Mouse (Mus musculus) neural tube, embryonic 12.5 days (tissue): Measurements from ENCODE around the gene Pip5k1a. TPM values are rescaled to one million over a fixed set of nuclear protein-coding genes. Genes with fewer than 3 reads are reported as not detected.
A peak's percentile ranks its signal among the peaks of the same experiment; 100 is the strongest.
"Not testable (repeated sequence)": the region's sequence is repeated elsewhere in the genome, so short reads cannot be mapped to it uniquely, and the experiment has no call there.

Experiments
- ATAC-seq: fragments of 200-750 bp; cut with Nextera tagmentation; 2 replicates; pipeline ENCODE4 v1.8.0; 2017; ENCODE audit warnings: low read depth, mild to moderate bottlenecking, moderate TSS enrichment, moderate library complexity; ENCODE audit not compliant: low FRiP score
- H3K27ac ChIP-seq: fragments of 300-500 bp; sonication (generic); 2 replicates; pipeline ENCODE4 v1.5.1; 2016
- H3K27me3 ChIP-seq: fragments of 300-500 bp; sonication (generic); replicated peaks from 2 replicates; pipeline ENCODE4 v1.6.1; 2016; ENCODE audit warnings: mild to moderate bottlenecking
- H3K36me3 ChIP-seq: fragments of 300-500 bp; sonication (generic); 2 replicates; pipeline ENCODE4 v1.6.1; 2016; ENCODE audit warnings: mild to moderate bottlenecking
- H3K4me1 ChIP-seq: fragments of 300-500 bp; sonication (generic); 2 replicates; pipeline ENCODE4 v1.6.1; 2016
- H3K4me2 ChIP-seq: fragments of 300-500 bp; sonication (generic); replicated peaks from 2 replicates; pipeline ENCODE4 v1.6.1; 2016; ENCODE audit warnings: mild to moderate bottlenecking
- H3K4me3 ChIP-seq: fragments of 300-500 bp; sonication (generic); 2 replicates; pipeline ENCODE4 v1.5.1; 2016
- H3K9ac ChIP-seq: fragments of 300-500 bp; sonication (generic); 2 replicates; pipeline ENCODE4 v1.6.1; 2016; ENCODE audit warnings: mild to moderate bottlenecking
- H3K9me3 ChIP-seq: fragments of 300-500 bp; sonication (generic); 2 replicates; pipeline ENCODE4 v1.6.1; 2016; ENCODE audit warnings: mild to moderate bottlenecking
- WGBS: fragments of 180-500 bp; shearing (Covaris S2); methylation state at CpG from one replicate; pipeline ENCODE4 v1.1.7; 2016; 5-methylcytosine and 5-hydroxymethylcytosine counted together
- polyA plus RNA-seq: library from polyadenylated mRNA; unstranded; fragments of >200 nt; fragmentation: Nextera tagmentation; extraction: Ambion mirVana; gene quantifications from 2 replicates; pipeline ENCODE4 v1.2.1, GENCODE M21; 2016

The Pip5k1a gene
- polyA plus RNA-seq, 1 experiment from 2014 or later, result 20.4 TPM

DNA sequence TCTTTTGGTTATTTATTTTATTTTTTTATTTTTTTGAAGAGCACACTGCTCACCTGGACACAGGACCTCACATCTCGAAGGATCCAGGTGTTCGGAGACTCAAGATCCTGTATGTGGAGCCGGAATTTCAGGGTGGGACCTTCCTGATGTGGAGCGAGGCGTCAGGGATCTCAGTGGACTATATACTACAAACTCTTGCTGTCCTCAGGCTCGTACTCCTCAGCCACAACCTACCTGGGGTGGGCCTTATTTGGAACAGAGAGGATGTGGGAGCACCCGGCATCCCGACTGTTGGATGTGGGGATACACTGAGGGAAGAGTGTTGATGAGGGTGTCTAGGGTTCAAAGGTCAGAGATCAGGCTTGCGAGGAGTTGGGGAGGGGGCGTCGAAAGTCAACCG lies 27.4 kb upstream of the Pip5k1a start:
- not testable (repeated sequence) for H3K27me3 ChIP-seq, H3K9me3 ChIP-seq, H3K9ac ChIP-seq, H3K36me3 ChIP-seq, H3K4me2 ChIP-seq, H3K27ac ChIP-seq
- no CpG with 5 or more reads among the region's 12 CpGs for WGBS
- peak; percentile 45 for ATAC-seq
- Histone ChIP-seq H3K4me3 (peak overlapping the region; percentile 60; the same call in 1 of the 2 replicates), H3K4me1 (peaks cover 25% of the 10 kb centered on the region)

DNA sequence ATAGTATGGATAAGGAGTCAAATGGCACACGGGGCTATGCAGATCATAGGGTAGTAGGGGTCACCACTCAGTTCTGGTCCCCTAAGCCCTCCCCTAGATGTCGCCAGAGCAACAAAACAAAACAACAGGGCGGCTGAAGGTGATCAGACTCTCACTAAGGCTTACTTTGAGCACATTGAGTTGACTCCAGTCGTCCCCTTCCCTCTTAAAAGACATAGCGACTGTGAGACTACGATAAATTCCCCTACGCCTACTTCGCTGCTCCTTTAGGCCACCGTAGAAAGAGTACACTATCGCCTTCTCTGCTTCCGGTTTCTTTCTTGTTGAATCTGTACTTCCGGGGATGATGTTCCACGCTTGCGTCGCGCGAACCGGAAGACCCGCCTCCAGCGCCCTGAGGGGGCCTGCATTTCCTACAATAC lies 27.0 kb upstream of the Pip5k1a start, which contains the start of the genes Scnm1 and Lysmd1:
Gene Scnm1, minus strand, starts transcription at position 332 of the 422 bp plus-strand sequence.
Gene Lysmd1, plus strand, starts transcription at position 409 of the 422 bp plus-strand sequence.
- ATAC-seq, result peak; percentile 92
- no peaks in the 10 kb centered on the region for H3K27me3 ChIP-seq
- H3K27ac ChIP-seq, result no peak within 1 kb of the TSS
- peak within 1 kb of the TSS; percentile 76 for H3K4me2 ChIP-seq
- H3K9ac ChIP-seq, result peak within 1 kb of the TSS; percentile 59
- peaks cover 27% of the 10 kb centered on the region for H3K4me1 ChIP-seq
- H3K36me3 ChIP-seq, result peaks cover 13% of the 10 kb centered on the region
- under 1% methylated on average over 20 of the region's 20 CpGs for WGBS
- H3K4me3 ChIP-seq, result peak within 1 kb of the TSS; percentile 60
- H3K9me3 ChIP-seq, result no peaks in the 10 kb centered on the region

DNA sequence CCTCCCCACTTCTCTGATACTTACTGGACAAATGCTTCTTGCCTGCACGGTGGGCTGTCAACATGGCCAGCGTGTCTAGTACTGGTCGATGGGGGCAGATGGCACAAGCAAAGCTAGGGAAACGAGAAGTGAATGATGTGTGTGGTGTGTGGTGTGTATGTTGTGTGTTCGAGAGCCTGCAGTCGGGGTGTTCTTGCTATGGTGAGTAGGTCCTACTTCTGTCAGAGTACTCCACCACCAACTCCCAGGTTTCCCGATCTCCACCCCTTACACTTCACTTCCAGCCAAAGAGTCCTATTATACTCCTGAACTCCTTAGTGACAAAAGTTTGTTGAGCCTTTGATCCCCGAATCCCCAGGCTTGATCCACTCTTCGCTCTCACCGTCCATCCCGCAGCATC lies 26.4 kb upstream of the Pip5k1a start:
- Histone ChIP-seq H3K9me3 (no peaks in the 10 kb centered on the region), H3K4me2 (peak overlapping the region; percentile 76), H3K4me3 (peak overlapping the region; percentile 60), H3K4me1 (peaks cover 27% of the 10 kb centered on the region), H3K9ac (peak overlapping the region; percentile 59), H3K27ac (no peak overlapping the region), H3K36me3 (peaks cover 15% of the 10 kb centered on the region), H3K27me3 (no peaks in the 10 kb centered on the region)
- ATAC-seq, result no peak; the same call in 1 of the 2 replicates
- 62% methylated on average over 11 of the region's 11 CpGs for WGBS

DNA sequence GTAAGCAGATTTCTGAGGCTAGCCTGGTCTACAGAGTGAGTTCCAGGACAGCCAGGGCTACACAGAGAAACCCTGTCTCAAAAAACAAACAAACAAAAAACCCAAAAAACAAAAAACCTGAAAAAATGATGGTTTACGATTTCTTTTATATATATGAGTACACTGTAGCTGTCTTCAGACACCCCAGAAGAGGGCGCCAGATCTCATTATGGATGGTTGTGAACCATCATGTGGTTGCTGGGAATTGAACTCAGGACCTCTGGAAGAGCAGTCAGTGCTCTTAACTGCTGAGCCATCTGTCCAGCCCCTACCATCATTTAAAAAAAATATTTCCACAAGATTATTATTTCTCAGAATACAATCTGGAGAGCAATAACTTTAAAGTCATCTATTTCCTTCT lies 25.7 kb upstream of the Pip5k1a start:
- H3K9ac ChIP-seq, ATAC-seq: not testable (repeated sequence)
- WGBS, result 87% methylated on average over 2 of the region's 2 CpGs

DNA sequence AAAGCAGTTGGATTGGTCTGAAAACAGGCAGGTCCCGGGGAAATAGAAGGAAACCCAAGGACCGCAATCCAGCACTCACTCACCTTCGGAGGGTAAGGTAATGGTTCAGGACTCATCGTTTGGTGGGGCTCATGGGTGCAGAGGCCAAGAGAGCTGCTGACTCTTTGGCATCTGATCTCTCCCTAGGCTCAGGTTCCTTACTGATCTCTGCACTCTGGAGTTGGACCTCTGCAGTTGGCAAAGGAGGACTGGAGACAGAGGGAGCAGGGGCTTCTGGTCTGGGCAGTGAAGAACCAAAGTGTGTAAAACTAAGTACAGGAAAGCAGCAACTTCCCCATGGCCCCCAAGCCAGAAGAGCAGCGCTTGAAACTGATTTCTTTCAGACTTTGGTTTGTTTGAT lies 23.4 kb upstream of the Pip5k1a start:
- no peak for ATAC-seq

More for the DNA sequence above, 25.7 kb upstream of the Pip5k1a start:
- not testable (repeated sequence) for H3K4me2 ChIP-seq, H3K27me3 ChIP-seq, H3K9me3 ChIP-seq, H3K27ac ChIP-seq, H3K4me3 ChIP-seq
- H3K4me1 ChIP-seq, result peaks cover 27% of the 10 kb centered on the region
- peaks cover 15% of the 10 kb centered on the region for H3K36me3 ChIP-seq

DNA sequence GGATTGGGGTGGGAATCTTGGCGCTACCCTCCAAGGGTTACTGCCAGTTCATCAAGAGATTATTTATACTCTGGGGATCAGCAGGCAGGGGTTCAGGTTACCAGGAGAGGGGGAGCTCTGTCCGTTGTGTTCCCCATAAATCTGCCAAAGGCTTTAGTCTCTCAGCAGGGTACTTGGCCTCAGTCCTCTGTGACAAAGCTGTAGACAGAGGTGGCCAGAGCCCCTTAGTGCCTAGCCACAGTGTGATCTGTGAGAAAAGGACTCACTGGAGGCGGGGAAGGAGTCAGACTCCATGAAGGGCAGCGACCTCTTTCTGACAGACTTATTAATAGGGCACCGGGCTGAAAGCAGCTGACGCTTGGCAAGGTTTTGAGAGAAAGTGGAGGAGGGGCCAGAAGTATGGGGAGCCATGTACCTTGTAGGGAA lies 22.5 kb upstream of the Pip5k1a start:
- H3K4me3 ChIP-seq, result no peak overlapping the region
- no peak for ATAC-seq
- peaks cover 22% of the 10 kb centered on the region for H3K4me1 ChIP-seq
- H3K27ac ChIP-seq, result no peak overlapping the region
- peaks cover 18% of the 10 kb centered on the region for H3K36me3 ChIP-seq
- WGBS, result 13% methylated on average over 6 of the region's 6 CpGs
- no peaks in the 10 kb centered on the region for H3K9me3 ChIP-seq
- H3K9ac ChIP-seq, result no peak overlapping the region
- no peak overlapping the region; the same call in 1 of the 2 replicates for H3K4me2 ChIP-seq
- no peaks in the 10 kb centered on the region for H3K27me3 ChIP-seq

More for the DNA sequence above, 23.4 kb upstream of the Pip5k1a start:
- Histone ChIP-seq H3K36me3 (peaks cover 18% of the 10 kb centered on the region), H3K4me3 (no peak overlapping the region), H3K9me3 (no peaks in the 10 kb centered on the region), H3K27ac (no peak overlapping the region), H3K4me2 (no peak overlapping the region), H3K9ac (no peak overlapping the region), H3K4me1 (peaks cover 23% of the 10 kb centered on the region), H3K27me3 (no peaks in the 10 kb centered on the region)
- WGBS, result 86% methylated on average over 5 of the region's 5 CpGs

DNA sequence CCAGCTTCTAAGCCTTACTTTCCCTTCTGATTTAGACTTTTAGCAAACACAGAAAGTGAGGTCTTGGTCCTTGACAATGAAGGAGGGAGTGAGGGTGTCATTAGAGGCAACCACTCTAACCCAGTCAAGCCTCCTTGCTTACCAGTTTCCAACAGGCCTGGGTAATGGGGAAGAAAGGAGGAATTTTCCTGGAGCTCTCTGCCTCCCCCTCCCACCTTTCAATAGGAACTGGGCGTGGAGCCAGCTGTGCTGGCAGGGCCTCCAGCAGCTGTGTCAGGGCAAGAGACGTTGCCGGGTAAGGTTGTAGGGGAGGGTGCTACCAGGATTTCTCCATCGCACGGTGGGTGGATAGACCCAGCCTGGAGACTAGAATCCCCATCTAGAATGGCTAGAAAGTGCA lies 18.2 kb upstream of the Pip5k1a start:
- ATAC-seq, result 0 out of 2 replicates have a peak, but pooled peaks have one; percentile 29
- Histone ChIP-seq H3K9ac (no peak overlapping the region), H3K4me1 (peaks cover 13% of the 10 kb centered on the region), H3K4me3 (no peak overlapping the region), H3K36me3 (peaks cover 37% of the 10 kb centered on the region), H3K9me3 (no peaks in the 10 kb centered on the region), H3K27me3 (no peaks in the 10 kb centered on the region), H3K27ac (no peak overlapping the region), H3K4me2 (no peak overlapping the region)
- 41% methylated on average over 5 of the region's 5 CpGs for WGBS

DNA sequence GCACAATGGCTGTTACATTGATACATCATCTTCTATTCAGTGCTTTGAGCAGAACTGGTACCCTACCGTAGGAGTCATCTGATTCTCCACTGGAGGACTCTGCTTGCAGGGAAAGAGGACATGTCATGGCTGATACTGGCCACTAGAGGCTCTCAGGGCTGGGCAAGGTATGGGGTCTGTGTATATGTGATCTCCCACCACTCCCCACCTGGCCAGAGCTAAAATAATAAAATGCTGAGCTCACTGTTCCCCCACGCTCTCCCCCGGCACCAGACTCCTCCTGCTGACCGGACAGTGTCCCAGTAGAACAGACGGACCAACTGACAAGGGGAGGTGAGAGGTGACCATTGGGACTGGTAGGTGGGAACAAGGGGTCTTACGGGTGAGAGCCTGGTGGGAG lies 17.5 kb upstream of the Pip5k1a start, which contains the start of gene Tmod4:
Gene Tmod4, plus strand, starts transcription at position 231 of the 400 bp plus-strand sequence.
- Histone ChIP-seq H3K4me2 (no peak within 1 kb of the TSS), H3K27me3 (no peaks in the 10 kb centered on the region), H3K4me1 (peaks cover 5% of the 10 kb centered on the region), H3K36me3 (peaks cover 41% of the 10 kb centered on the region), H3K4me3 (no peak within 1 kb of the TSS), H3K9ac (no peak within 1 kb of the TSS), H3K27ac (no peak within 1 kb of the TSS), H3K9me3 (no peaks in the 10 kb centered on the region)
- ATAC-seq, result no peak
- WGBS, result 52% methylated on average over 6 of the region's 6 CpGs

DNA sequence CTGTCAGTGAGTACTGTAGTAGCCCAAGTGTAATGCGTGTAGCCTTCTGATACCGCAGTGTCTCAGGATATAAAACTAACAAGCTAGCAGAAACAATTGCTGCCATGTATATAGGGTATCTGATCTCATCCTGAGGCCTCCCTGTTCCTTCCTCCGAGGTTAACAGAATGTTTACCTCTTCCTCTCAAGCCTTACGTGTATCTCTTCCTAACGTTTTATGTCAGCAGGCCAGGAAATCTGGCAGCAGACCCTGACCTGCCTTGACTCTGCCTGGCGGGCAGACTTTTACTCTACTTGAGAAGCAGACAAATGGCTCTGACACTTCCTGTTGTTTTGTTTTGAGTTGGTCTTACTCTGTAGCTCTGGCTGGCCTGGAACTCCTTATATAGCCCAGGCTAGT lies 14.8 kb upstream of the Pip5k1a start:
- WGBS, result 83% methylated on average over 6 of the region's 6 CpGs
- H3K36me3 ChIP-seq, result peaks cover 47% of the 10 kb centered on the region

DNA sequence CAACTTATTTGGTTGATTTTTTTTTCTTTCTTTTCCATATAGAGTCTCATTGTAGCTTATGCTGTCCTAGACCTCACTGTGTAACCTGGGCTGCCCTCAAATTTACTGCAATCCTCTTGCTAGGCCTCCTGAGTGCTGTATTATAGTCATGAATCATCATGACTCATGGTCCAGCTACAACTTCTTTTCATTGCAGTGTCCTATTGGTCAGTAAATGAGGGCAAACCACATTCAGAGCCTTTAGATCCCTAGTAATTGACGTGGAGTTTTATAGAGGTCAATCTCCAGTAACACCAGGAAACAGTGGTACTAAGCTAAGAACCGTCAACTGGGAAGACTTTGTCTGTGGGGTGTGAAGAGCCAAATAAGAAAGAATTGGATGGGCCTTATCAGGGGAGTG lies 11.0 kb upstream of the Pip5k1a start:
- ATAC-seq, result no peak
- Histone ChIP-seq H3K27ac (no peak overlapping the region), H3K4me2 (no peak overlapping the region), H3K27me3 (no peaks in the 10 kb centered on the region), H3K9ac (no peak overlapping the region), H3K9me3 (no peaks in the 10 kb centered on the region), H3K4me1 (no peaks in the 10 kb centered on the region), H3K36me3 (peaks cover 66% of the 10 kb centered on the region), H3K4me3 (no peak overlapping the region)
- 63% methylated on average over 2 of the region's 2 CpGs for WGBS

More for the DNA sequence above, 14.8 kb upstream of the Pip5k1a start:
- no peak overlapping the region for H3K4me2 ChIP-seq
- no peak overlapping the region for H3K9ac ChIP-seq
- no peak overlapping the region for H3K27ac ChIP-seq
- no peaks in the 10 kb centered on the region for H3K27me3 ChIP-seq
- no peak for ATAC-seq
- no peaks in the 10 kb centered on the region for H3K9me3 ChIP-seq
- H3K4me3 ChIP-seq, result no peak overlapping the region
- 0 out of 2 replicates have a peak, but pooled peaks cover 3% of the 10 kb centered on the region for H3K4me1 ChIP-seq

DNA sequence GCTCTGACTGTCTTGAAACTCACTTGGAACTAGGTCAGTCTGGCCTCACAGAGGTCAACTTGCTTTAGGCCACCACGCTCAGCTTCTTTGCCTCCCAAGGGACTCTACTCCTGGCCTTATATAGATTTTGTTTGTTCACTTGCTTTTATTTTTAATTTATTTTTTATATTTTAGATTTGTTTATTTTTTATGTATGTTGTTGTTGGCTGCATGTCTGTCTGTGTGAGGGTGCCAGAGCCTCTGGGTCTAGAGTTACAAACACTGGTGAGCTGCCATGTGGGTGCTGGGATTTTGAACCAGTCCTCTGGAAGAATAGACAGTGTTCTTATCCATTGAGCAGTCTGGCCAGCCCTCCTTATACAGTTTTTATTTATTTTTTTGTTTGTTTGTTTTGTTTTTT lies 6.0 kb upstream of the Pip5k1a start:
- Histone ChIP-seq H3K4me2 (peak overlapping the region; percentile 54), H3K9me3 (no peaks in the 10 kb centered on the region), H3K36me3 (peaks cover 20% of the 10 kb centered on the region), H3K4me1 (peaks cover 8% of the 10 kb centered on the region), H3K4me3 (no peak overlapping the region), H3K27ac (no peak overlapping the region), H3K27me3 (no peaks in the 10 kb centered on the region), H3K9ac (no peak overlapping the region)
- 91% methylated on average over 1 of the region's 1 CpGs for WGBS
- ATAC-seq, result no peak

DNA sequence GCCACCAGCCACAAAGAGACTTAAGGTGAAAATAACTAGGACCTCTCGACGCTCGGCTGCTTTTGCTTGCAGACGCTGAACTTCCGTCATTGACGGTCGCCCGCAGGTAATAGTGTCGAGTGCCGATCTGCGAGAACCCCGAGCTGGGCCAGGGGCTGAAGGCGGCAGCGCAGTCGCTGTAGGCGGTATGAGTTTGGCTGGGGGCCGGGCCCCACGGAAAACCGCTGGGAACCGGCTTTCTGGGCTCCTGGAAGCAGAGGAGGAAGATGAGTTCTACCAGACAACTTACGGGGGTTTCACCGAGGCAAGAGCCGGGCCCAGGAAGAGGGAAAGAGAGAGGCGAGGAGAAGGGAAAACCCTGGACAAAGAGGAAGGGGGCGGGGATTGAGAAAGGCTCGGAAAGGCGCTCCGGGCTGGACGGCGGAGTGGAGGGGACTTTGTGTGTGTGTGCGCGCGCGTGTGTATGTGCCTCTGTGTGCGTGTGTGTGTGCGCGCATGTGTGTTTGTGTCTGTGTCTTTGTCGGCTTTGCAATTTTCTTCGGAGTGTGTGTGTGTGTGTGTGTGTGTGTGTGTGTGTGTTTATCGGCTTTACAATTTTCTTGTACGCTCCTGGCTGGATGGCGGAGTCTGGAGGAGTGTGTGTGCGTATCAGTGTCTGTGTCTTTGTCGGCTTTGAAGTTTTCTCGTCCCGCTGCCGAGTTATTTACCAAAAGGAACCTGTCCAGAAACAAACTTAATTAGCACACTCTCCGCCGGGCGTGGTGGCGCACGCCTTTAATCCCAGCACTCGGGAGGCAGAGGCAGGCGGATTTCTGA lies 4.4 kb upstream of the Pip5k1a start, which contains the start of gene Vps72:
Gene Vps72, plus strand, starts transcription at position 112 of the 816 bp plus-strand sequence.
- H3K4me3 ChIP-seq, result peak within 1 kb of the TSS; percentile 78
- peaks cover 17% of the 10 kb centered on the region for H3K36me3 ChIP-seq
- H3K4me1 ChIP-seq, result peaks cover 8% of the 10 kb centered on the region
- 2% methylated on average over 54 of the region's 54 CpGs for WGBS
- no peaks in the 10 kb centered on the region for H3K27me3 ChIP-seq
- H3K4me2 ChIP-seq, result peak within 1 kb of the TSS; percentile 54
- no peaks in the 10 kb centered on the region for H3K9me3 ChIP-seq
- peak within 1 kb of the TSS; percentile 93 for H3K27ac ChIP-seq
- H3K9ac ChIP-seq, result peak within 1 kb of the TSS; percentile 83
- peak; percentile 75 for ATAC-seq
